Mouse (Mus musculus) ES-Bruce4 (cell line): Measurements from ENCODE around the gene Zfp414. TPM values are rescaled to one million over a fixed set of nuclear protein-coding genes. Genes with fewer than 3 reads are reported as not detected.

Experiments
- H3K27ac ChIP-seq: 2 replicates; pipeline ENCODE4 v1.5.1; 2012; ENCODE audit warnings: low read length, inconsistent platforms; ENCODE audit not compliant: insufficient read depth
- H3K27me3 ChIP-seq: 2 replicates; pipeline ENCODE4 v1.6.1; 2012; ENCODE audit warnings: mild to moderate bottlenecking, low read length, inconsistent platforms; ENCODE audit not compliant: control insufficient read depth, poor library complexity, insufficient read depth, severe bottlenecking
- H3K36me3 ChIP-seq: 2 replicates; pipeline ENCODE4 v1.6.1; 2012; ENCODE audit warnings: inconsistent platforms, mild to moderate bottlenecking, low read length, moderate library complexity; ENCODE audit not compliant: control insufficient read depth, poor library complexity, insufficient read depth, severe bottlenecking
- H3K4me1 ChIP-seq: one replicate; pipeline ENCODE4 v1.8.1; 2011; ENCODE audit warnings: low read length; ENCODE audit not compliant: control insufficient read depth, insufficient read depth
- H3K4me3 ChIP-seq: 2 replicates; pipeline ENCODE4 v1.5.1; 2011; ENCODE audit warnings: low read depth, mild to moderate bottlenecking, low read length
- H3K9ac ChIP-seq: 2 replicates; pipeline ENCODE4 v1.6.1; 2012; ENCODE audit warnings: low read depth, mild to moderate bottlenecking, inconsistent platforms; ENCODE audit not compliant: poor library complexity, severe bottlenecking
- H3K9me3 ChIP-seq: replicated peaks from 2 replicates; pipeline ENCODE4 v1.6.1; 2012; ENCODE audit warnings: mild to moderate bottlenecking, low read length, inconsistent platforms; ENCODE audit not compliant: control insufficient read depth, poor library complexity, insufficient read depth, severe bottlenecking
- CTCF ChIP-seq: IDR thresholded peaks from one replicate; pipeline ENCODE4 v1.8.1; 2011; ENCODE audit warnings: low read depth, low read length
- EP300 ChIP-seq: IDR thresholded peaks from 2 replicates; pipeline ENCODE4 v1.6.1; 2011; ENCODE audit warnings: low read depth, low read length; ENCODE audit not compliant: insufficient read depth
- POLR2A ChIP-seq: IDR thresholded peaks from one replicate; pipeline ENCODE4 v1.8.1; 2011; ENCODE audit warnings: low read length; ENCODE audit not compliant: insufficient read depth
- polyA plus RNA-seq: library from polyadenylated mRNA; stranded (reverse); fragments of >200 nt; gene quantifications from 2 replicates; pipeline ENCODE4 v1.2.4, GENCODE M21; 2011; ENCODE audit warnings: low read depth; ENCODE audit not compliant: missing spikeins, insufficient read depth, insufficient read length

Gene Zfp414
- polyA plus RNA-seq = 31.9 and 39.5 TPM in 2 replicates

DNA sequence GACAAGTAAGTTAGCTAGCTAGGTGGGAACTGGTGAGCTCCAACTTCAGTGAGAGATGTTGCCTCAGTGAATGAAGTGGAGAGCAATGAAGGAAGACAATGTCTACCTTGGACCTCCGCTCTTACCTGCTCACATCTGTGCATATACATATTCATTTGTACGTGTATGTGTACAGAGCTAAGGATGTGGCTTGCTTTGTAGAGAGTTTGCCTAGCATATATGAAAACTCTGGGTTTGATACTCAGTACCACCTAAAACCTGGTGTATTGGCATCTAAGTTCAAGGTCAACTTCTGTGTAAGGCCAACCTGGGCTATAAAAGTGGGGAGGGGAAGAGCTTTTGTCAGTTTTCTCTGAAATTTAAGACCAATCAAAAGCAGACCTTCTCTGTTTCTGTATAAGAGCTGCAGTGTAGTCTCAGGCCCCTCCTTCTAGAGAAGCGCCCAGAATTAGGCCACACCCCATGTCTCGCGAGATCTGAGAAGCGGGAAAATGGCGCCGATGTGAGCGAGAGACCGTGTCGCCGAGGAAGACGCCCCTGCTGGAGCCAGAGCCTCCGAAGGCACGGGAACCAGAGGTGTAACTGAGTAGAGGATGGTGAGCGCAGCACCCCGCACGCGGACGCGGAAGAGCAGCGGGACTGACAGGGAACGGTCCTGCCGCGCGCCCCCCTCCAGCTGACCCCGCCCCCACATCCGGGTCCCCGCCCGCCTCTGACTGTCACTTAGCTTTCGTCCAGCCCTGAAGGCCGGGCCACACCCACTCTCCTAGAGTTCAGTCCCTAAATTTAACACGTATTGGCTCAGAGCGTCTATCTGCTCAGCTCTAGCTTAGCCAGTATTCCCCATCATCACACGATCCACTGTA, at the start of gene Zfp414:
Zfp414 (plus strand) TSS at position 470 of the 866 bp plus-strand sequence.
- Histone ChIP-seq H3K4me1 (no peaks in the 10 kb centered on the region), H3K27me3 (no peaks in the 10 kb centered on the region), H3K36me3 (peaks cover 10% of the 10 kb centered on the region), H3K9ac (peak within 1 kb of the TSS; percentile 73), H3K27ac (peak within 1 kb of the TSS; percentile 65), H3K9me3 (peaks cover 3% of the 10 kb centered on the region; the same call in 1 of the 2 replicates), H3K4me3 (peak within 1 kb of the TSS; percentile 95)
- TF ChIP-seq EP300 (no peak), CTCF (no peak), POLR2A (no peak)

DNA sequence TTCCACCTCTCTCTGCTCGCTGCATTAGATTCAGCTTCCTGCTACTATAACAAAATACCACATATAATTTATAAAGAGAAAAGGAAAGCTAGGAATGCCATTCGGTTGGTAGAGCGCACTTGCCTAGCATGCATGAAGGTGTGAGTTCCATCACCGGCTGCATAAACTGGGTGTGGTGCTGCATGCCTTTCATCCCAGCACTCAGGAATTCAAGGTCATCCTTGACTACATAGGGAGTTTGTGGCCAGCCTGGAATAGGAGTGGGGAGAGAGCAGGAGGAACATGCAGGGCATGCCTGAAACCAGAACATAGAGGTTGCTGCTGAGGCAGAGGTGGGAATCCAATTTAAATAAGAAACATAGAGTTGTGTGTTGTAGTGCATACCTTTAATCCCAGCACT, 44.8 kb upstream of the Zfp414 start:
- no peak overlapping the region for H3K4me3 ChIP-seq
- TF ChIP-seq POLR2A (no peak), CTCF (no peak), EP300 (no peak)
- H3K27me3 ChIP-seq = no peaks in the 10 kb centered on the region
- no peaks in the 10 kb centered on the region for H3K9me3 ChIP-seq
- no peaks in the 10 kb centered on the region for H3K36me3 ChIP-seq
- H3K27ac ChIP-seq = no peak overlapping the region
- H3K4me1 ChIP-seq = peaks cover 3% of the 10 kb centered on the region
- no peak overlapping the region for H3K9ac ChIP-seq

DNA sequence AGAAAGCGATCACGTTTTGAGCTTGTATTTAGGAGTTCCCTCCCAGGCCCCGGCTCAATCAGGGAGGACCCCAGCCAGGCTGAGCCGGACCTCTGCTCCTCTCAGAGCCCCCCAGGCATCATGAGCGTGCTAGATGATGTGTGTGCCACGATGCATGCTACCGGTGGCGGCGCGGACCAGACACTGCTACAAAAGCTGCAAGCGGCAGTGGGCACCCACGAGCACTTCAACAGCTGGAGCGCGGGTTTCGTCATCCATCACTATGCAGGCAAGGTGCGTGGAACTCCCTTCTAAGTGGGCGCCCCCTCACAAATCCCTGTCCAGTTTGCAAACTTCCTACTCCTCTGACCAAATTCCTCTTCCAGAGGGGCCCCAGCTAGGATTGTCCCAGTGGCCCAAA, 42.9 kb upstream of the Zfp414 start:
- Histone ChIP-seq H3K36me3 (no peaks in the 10 kb centered on the region), H3K27ac (no peak overlapping the region), H3K9me3 (no peaks in the 10 kb centered on the region), H3K9ac (peak overlapping the region; percentile 31), H3K4me3 (peak overlapping the region; percentile 37), H3K4me1 (peaks cover 3% of the 10 kb centered on the region), H3K27me3 (no peaks in the 10 kb centered on the region)
- no peak for TF ChIP-seq POLR2A

DNA sequence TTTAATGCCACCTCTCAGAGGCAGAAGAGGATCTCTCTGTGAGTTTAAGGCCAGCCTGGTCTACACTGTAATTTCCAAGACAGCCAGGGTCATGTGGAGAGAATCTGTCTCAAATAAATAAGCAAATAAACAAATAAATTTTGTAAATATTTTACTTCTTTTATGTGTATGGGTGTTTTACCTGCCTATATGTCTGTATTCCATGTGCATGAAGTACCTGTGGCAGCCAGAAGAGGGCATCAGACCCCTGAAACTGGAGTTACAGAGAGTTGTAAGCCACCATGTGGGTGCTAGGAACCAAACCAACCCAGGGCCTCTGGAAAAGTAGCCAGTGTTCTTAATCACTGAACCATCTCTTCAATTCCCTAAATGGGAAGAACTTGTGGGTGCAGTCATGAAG, 31.6 kb upstream of the Zfp414 start:
- Histone ChIP-seq H3K4me1 (peaks cover 2% of the 10 kb centered on the region), H3K36me3 (no peaks in the 10 kb centered on the region), H3K4me3 (no peak overlapping the region), H3K9ac (no peak overlapping the region), H3K27me3 (no peaks in the 10 kb centered on the region), H3K9me3 (no peaks in the 10 kb centered on the region; the same call in 1 of the 2 replicates), H3K27ac (no peak overlapping the region)
- no peak for TF ChIP-seq EP300
- TF ChIP-seq CTCF = peak; percentile 30

DNA sequence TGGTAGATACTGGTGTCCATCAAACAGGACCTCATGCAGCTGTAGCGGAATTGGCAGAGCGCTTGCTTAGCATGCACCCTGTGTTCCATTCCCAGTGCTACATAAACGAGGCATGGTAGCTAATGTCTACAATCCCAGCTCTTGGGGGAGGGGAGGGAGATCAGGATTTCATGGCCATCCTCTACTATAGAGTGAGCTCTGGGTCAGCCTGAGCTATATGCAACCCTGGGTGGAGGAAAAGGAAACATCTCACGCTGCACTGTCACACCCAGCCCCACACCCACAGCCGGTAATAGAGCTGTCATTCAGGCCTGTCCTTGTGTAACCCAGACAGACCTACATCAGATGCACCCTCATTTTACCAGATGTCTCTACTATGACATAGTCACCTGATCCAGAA, 30.4 kb upstream of the Zfp414 start:
- Histone ChIP-seq H3K4me1 (peaks cover 4% of the 10 kb centered on the region), H3K27ac (no peak overlapping the region), H3K4me3 (peak overlapping the region; percentile 6; the same call in 1 of the 2 replicates), H3K36me3 (no peaks in the 10 kb centered on the region), H3K27me3 (no peaks in the 10 kb centered on the region), H3K9ac (no peak overlapping the region), H3K9me3 (no peaks in the 10 kb centered on the region; the same call in 1 of the 2 replicates)
- TF ChIP-seq POLR2A (no peak), EP300 (no peak), CTCF (no peak)

DNA sequence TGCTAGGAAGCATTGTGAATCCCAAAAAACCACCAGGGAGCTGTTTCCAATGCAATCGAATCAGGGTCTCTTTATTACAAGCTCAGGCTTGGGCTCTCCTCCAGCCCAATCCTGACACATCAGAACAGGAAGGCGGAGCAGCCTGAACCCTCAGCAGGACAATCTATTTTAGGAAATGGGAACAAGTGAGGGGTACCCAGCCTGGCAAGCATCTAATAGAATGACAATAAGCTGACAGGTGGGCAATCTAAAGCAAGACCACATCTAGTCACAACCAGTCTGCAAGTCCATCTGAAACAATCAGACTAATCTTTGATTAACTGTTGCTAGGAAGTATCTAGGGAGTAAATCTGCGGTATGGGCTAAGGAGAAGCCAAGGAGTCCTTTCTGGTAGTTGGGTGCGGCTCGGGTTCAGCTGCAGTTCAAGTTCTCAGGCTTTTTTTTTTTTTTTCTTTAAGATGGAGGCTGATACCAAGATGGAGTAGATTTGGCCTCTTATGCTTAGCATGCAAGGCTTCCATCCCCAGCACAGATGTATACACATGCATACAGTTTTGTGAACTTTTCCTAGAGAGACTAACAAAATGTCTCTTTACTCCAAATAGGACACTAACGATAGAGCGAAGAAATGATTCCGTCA, 28.9 kb upstream of the Zfp414 start:
- no peaks in the 10 kb centered on the region for H3K27me3 ChIP-seq
- peak overlapping the region; percentile 97 for H3K27ac ChIP-seq
- no peaks in the 10 kb centered on the region for H3K36me3 ChIP-seq
- no peaks in the 10 kb centered on the region; the same call in 1 of the 2 replicates for H3K9me3 ChIP-seq
- TF ChIP-seq CTCF = no peak
- 0 out of 2 replicates have a peak, but pooled peaks have one; percentile 7 for TF ChIP-seq EP300
- peaks cover 4% of the 10 kb centered on the region for H3K4me1 ChIP-seq
- no peak overlapping the region for H3K4me3 ChIP-seq
- 0 out of 2 replicates have a peak overlapping the region, but pooled peaks have one; percentile 31 for H3K9ac ChIP-seq
